Mouse (Mus musculus) heart, adult 2 months (tissue): Measurements from ENCODE around the gene Gabrp. TPM values are rescaled to one million over a fixed set of nuclear protein-coding genes. Genes with fewer than 3 reads are reported as not detected.

Experiments
- DNase-seq, 2 experiments: peaks; one replicate each; pipeline ENCODE4 v3.0.0; 2021
- H3K27ac ChIP-seq: fragments of 200-600 bp; 2 replicates; pipeline ENCODE4 v1.8.1; 2022
- H3K27me3 ChIP-seq: fragments of 200-500 bp; 2 replicates; pipeline ENCODE4 v1.6.1; 2012; ENCODE audit warnings: mild to moderate bottlenecking, low read length, inconsistent platforms, mixed read lengths; ENCODE audit not compliant: control insufficient read depth, insufficient read depth
- H3K36me3 ChIP-seq: fragments of 200-500 bp; 2 replicates; pipeline ENCODE4 v1.6.1; 2012; ENCODE audit warnings: low read length, inconsistent platforms; ENCODE audit not compliant: control insufficient read depth, insufficient read depth
- H3K4me1 ChIP-seq: fragments of 200-500 bp; 2 replicates; pipeline ENCODE4 v1.6.1; 2011; ENCODE audit warnings: low read length; ENCODE audit not compliant: control insufficient read depth, insufficient read depth
- H3K4me3 ChIP-seq: fragments of 200-600 bp; 2 replicates; pipeline ENCODE4 v1.8.1; 2022
- H3K79me2 ChIP-seq: fragments of 200-500 bp; replicated peaks from 2 replicates; pipeline ENCODE4 v1.6.1; 2012; ENCODE audit warnings: mild to moderate bottlenecking, inconsistent platforms, low read length, moderate library complexity, mixed read lengths; ENCODE audit not compliant: control insufficient read depth, insufficient read depth
- H3K9ac ChIP-seq: fragments of 200-500 bp; 2 replicates; pipeline ENCODE4 v1.6.1; 2012; ENCODE audit warnings: low read depth, mild to moderate bottlenecking, control low read depth, inconsistent platforms, low read length, mixed read lengths
- CTCF ChIP-seq: fragments of 200-600 bp; IDR thresholded peaks from 2 replicates; pipeline ENCODE4 v1.8.1; 2022; ENCODE audit warnings: antibody characterized with exemption, mild to moderate bottlenecking, moderate library complexity
- EP300 ChIP-seq: fragments of 200-500 bp; IDR thresholded peaks from 2 replicates; pipeline ENCODE4 v1.6.1; 2011; ENCODE audit warnings: low read depth, low read length, control low read depth; ENCODE audit not compliant: insufficient read depth
- POLR2A ChIP-seq: fragments of 200-500 bp; IDR thresholded peaks from 2 replicates; pipeline ENCODE4 v1.6.1; 2011; ENCODE audit warnings: mild to moderate bottlenecking, low read depth, low read length, control low read depth; ENCODE audit not compliant: insufficient read depth
- WGBS: fragments of 180-500 bp; shearing (Covaris S2); methylation state at CpG from one replicate; pipeline ENCODE4 v1.1.7; 2018; 5-methylcytosine and 5-hydroxymethylcytosine counted together
- intact Hi-C: fragments of 180-260 bp; cut with DNase I; formaldehyde crosslinking; loops from one replicate; pipeline ENCODE4 v1.15.1; 2025
- polyA plus RNA-seq: library from polyadenylated mRNA; depleted of rRNA; stranded (reverse); fragments of >200 nt; gene quantifications from 2 replicates; pipeline ENCODE4 v1.2.3, GENCODE M21; 2012; rRNA removed
- total RNA-seq, 2 experiments: library from RNA; stranded (reverse); gene quantifications; 2 replicates each; pipeline ENCODE4 v1.2.3; 2021

Gabrp gene
- total and polyA plus RNA-seq, 3 experiments = 2.6 TPM; not detected in 2

DNA sequence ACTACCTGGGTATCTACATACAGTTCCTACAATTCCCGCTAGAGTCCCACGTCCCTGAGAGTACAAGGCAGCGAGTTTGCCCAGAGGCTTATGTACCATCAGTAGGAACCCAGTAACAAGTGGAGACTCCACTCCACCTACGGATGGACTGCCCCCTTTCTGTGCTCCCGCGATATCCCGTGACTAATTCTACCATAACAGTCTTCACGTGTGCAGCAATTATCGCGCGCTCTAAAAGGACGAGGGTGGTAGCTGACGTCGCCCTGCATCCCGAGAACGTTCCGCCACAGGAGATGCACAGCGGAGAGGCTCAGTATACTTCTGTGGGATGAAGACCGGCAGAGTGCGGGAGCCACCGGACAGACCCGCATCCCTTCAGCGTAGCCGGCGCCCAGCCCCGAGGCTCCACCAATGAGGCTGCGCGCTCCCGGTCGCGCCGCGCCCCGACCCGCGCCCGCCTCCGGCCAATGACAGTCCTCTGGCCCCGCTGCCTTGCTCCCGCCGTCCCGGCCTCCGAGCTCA is 65.8 kb downstream of the Gabrp start:
- peak overlapping the region; percentile 70 for H3K4me3 ChIP-seq
- peak overlapping the region; percentile 9; the same call in 1 of the 2 replicates for H3K27ac ChIP-seq
- no peaks in the 10 kb centered on the region for H3K4me1 ChIP-seq
- peak; percentile 51 to 67 for DNase-seq
- peak overlapping the region; percentile 66 for H3K9ac ChIP-seq
- no peaks in the 10 kb centered on the region for H3K79me2 ChIP-seq
- H3K27me3 ChIP-seq = no peaks in the 10 kb centered on the region
- intact Hi-C loops = no loop called here
- no peaks in the 10 kb centered on the region for H3K36me3 ChIP-seq
- TF ChIP-seq EP300 = no peak
- TF ChIP-seq CTCF = peak; percentile 35
- under 1% methylated on average over 43 of the region's 43 CpGs for WGBS

DNA sequence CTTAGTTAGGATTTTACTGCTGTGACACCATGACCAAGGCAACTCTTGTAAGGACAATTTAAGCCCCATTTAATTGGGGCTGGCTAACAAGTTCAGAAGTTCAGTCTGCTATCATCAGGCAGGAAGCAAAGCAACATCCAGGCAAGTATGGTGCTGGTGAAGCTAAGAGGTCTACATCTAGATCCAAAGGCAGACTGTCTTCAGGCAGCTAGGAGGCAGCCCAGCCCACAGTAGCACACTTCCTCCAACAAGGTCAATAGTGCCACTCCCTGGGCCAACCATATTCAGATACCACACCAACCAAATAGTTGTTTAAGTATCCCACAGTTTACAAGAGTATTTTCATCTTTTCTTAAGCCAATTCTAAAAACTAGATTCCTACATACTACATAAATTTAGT is 69.4 kb downstream of the Gabrp start:
- DNase-seq = no peak
- H3K27me3 ChIP-seq = no peaks in the 10 kb centered on the region
- TF ChIP-seq POLR2A (no peak), EP300 (no peak), CTCF (no peak)
- no peak overlapping the region for H3K27ac ChIP-seq
- no peaks in the 10 kb centered on the region for H3K79me2 ChIP-seq
- no peak overlapping the region for H3K4me3 ChIP-seq
- intact Hi-C loops = no loop called here
- H3K36me3 ChIP-seq = no peaks in the 10 kb centered on the region
- H3K4me1 ChIP-seq = no peaks in the 10 kb centered on the region
- no peak overlapping the region for H3K9ac ChIP-seq

Other genes with a start within 250 kb of the Gabrp start
- under 1 TPM; 0.34 TPM for gene Ranbp17, start 65.2 kb downstream of the Gabrp start, total RNA-seq
- gene Ranbp17, start 65.2 kb downstream of the Gabrp start, polyA plus RNA-seq = 0.21 and 0.35 TPM in 2 replicates
- not detected for gene D130052B06Rik, start 20.3 kb upstream of the Gabrp start, total RNA-seq
- gene D130052B06Rik, start 20.3 kb upstream of the Gabrp start, polyA plus RNA-seq = not detected in 2 replicates